Mouse (Mus musculus) neural tube, embryonic 11.5 days (tissue): Measurements from ENCODE around the gene Slc4a1. TPM values are rescaled to one million over a fixed set of nuclear protein-coding genes. Genes with fewer than 3 reads are reported as not detected.

Experiments
- ATAC-seq: fragments of 200-750 bp; cut with Nextera tagmentation; 2 replicates; pipeline ENCODE4 v1.8.0; 2017; ENCODE audit warnings: moderate number of reproducible peaks, mild to moderate bottlenecking, moderate TSS enrichment, moderate library complexity; ENCODE audit not compliant: insufficient read depth, low FRiP score, low TSS enrichment
- DNase-seq: peaks from one replicate; pipeline ENCODE4 v3.0.0-alpha.2; 2015; ENCODE audit warnings: low spot score
- H3K27ac ChIP-seq: fragments of 300-500 bp; sonication (generic); 2 replicates; pipeline ENCODE4 v1.5.1; 2014; ENCODE audit warnings: low read depth, mild to moderate bottlenecking, low read length
- H3K27me3 ChIP-seq: fragments of 300-500 bp; sonication (generic); 2 replicates; pipeline ENCODE4 v1.6.1; 2014; ENCODE audit warnings: mild to moderate bottlenecking, low read length, mixed read lengths; ENCODE audit not compliant: control insufficient read depth, insufficient read depth
- H3K36me3 ChIP-seq: fragments of 300-500 bp; sonication (generic); 2 replicates; pipeline ENCODE4 v1.6.1; 2014; ENCODE audit warnings: mild to moderate bottlenecking, low read length, moderate library complexity, mixed read lengths; ENCODE audit not compliant: control insufficient read depth, insufficient read depth
- H3K4me1 ChIP-seq: fragments of 300-500 bp; sonication (generic); 2 replicates; pipeline ENCODE4 v1.6.1; 2014; ENCODE audit warnings: low read length, mixed read lengths; ENCODE audit not compliant: control insufficient read depth, insufficient read depth
- H3K4me2 ChIP-seq: fragments of 300-500 bp; sonication (generic); 2 replicates; pipeline ENCODE4 v1.6.1; 2014; ENCODE audit warnings: low read depth, mild to moderate bottlenecking, moderate library complexity
- H3K4me3 ChIP-seq: fragments of 300-500 bp; sonication (generic); 2 replicates; pipeline ENCODE4 v1.5.1; 2014; ENCODE audit warnings: low read depth, low read length
- H3K9ac ChIP-seq: fragments of 300-500 bp; sonication (generic); 2 replicates; pipeline ENCODE4 v1.6.1; 2014; ENCODE audit warnings: mild to moderate bottlenecking, low read length
- H3K9me3 ChIP-seq: fragments of 300-500 bp; sonication (generic); 2 replicates; pipeline ENCODE4 v1.6.1; 2016; ENCODE audit warnings: low read length; ENCODE audit not compliant: control insufficient read depth
- WGBS: fragments of 180-500 bp; shearing (Covaris S2); extraction: QIAGEN DNeasy Blood & Tissue Kit; methylation state at CpG from one replicate; pipeline ENCODE4 v1.1.7; 2014; 5-methylcytosine and 5-hydroxymethylcytosine counted together
- polyA plus RNA-seq: library from polyadenylated mRNA; unstranded; fragments of >200 nt; fragmentation: Nextera tagmentation; extraction: Ambion mirVana; gene quantifications from 2 replicates; pipeline ENCODE4 v1.2.1, GENCODE M21; 2014

Gene Slc4a1
- polyA plus RNA-seq, 1 experiment from 2014 or later: 28.4 TPM

DNA sequence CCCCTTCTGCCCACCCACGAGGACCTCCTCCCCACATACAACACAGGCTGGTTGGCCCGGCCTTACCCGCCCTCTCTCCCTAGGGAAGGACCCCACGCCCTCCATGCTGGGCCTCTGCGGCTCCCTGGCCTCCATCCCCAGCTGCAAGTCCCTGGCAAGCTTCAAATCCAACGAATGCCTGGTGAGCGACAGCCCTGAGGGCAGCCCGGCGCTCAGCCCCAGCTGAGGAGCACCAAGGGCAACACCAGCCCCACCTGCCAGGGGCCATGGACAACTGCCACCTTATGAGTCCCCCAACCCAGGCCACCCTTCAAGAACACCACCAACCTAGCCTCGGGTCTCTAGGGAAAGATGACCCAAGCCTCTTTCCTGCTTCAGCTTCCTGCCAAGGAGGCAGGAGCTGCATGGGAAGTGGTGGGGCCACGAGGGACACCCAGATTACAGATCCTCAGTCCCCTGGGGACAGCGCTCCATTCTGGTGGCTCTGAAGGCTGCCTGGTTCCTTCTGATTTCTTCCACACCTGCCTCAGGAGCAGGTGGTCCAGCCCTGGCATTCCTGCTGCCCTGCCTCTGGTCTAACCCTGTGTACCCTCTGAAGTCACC, 36.0 kb upstream of the Slc4a1 start:
- H3K4me2 ChIP-seq: no peak overlapping the region
- H3K9me3 ChIP-seq: no peaks in the 10 kb centered on the region
- DNase-seq (no peak), ATAC-seq (peak; percentile 21; the same call in 1 of the 2 replicates)
- no peak overlapping the region for H3K9ac ChIP-seq
- 66% methylated on average over 12 of the region's 12 CpGs for WGBS
- H3K36me3 ChIP-seq: peaks cover 14% of the 10 kb centered on the region
- no peak overlapping the region for H3K27ac ChIP-seq
- no peak overlapping the region for H3K4me3 ChIP-seq
- H3K4me1 ChIP-seq: peaks cover 23% of the 10 kb centered on the region
- peaks cover 21% of the 10 kb centered on the region for H3K27me3 ChIP-seq

DNA sequence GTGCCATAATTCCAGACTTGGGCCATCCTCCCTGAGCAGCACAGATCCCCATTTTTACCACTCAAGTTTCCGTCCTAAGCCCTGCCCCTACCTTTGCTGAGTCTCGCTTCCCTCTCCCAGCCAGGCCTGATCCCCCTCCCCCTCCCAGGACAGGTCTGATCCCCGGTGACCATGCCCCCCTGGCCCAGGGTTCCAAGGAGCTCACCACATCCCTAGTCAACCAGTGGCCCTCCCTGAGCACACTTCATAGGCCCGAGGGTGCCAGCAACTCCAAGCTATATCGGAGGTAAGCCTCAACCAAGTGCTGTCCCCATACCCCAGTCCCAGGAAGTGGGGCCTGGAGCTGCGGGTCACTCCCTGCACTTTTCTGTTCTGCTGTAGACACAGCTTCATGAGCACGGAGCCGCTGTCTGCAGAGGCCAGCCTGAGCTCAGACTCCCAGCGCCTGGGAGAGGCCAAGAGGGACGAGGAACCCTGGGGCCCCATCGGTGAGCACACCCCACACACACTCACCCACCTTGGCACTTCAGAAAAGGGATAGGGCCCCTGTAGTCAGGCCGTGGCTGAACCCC, 34.6 kb upstream of the Slc4a1 start:
- 25% methylated on average over 12 of the region's 12 CpGs for WGBS
- ATAC-seq (no peak), DNase-seq (no peak)
- Histone ChIP-seq H3K9ac (no peak overlapping the region), H3K27ac (no peak overlapping the region), H3K4me3 (no peak overlapping the region), H3K4me2 (no peak overlapping the region), H3K9me3 (no peaks in the 10 kb centered on the region), H3K27me3 (peaks cover 21% of the 10 kb centered on the region), H3K36me3 (peaks cover 14% of the 10 kb centered on the region), H3K4me1 (peaks cover 21% of the 10 kb centered on the region)

GRCm38 (mm10) chr11:102399610-102400072, 33.6 kb upstream of the Slc4a1 start:
- ATAC-seq (no peak), DNase-seq (peak; percentile 21)
- peaks cover 14% of the 10 kb centered on the region for H3K36me3 ChIP-seq
- H3K4me1 ChIP-seq: peaks cover 26% of the 10 kb centered on the region
- H3K4me2 ChIP-seq: peak overlapping the region; percentile 21
- 1% methylated on average over 34 of the region's 34 CpGs for WGBS
- no peak overlapping the region for H3K27ac ChIP-seq
- H3K9ac ChIP-seq: no peak overlapping the region
- H3K9me3 ChIP-seq: no peaks in the 10 kb centered on the region
- peak overlapping the region; percentile 8; the same call in 1 of the 2 replicates for H3K4me3 ChIP-seq
- H3K27me3 ChIP-seq: peaks cover 21% of the 10 kb centered on the region

DNA sequence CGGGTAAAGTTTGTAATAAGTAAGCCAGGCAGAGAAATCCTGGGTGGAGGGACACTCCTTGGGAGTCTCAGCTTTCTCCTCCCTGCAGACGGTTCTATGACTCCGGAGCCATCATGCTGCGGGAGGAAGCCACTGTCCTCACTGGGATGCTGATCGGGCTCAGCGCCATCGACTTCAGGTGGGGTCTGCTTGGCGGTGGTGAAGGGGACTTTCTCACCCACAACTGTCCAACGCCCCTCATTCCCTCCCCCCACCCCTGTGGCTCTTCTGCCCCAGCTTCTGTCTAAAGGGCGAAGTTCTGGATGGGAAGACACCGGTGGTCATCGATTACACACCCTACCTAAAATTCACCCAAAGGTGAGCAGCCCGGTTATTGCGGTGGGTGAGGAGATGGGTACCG, 33.1 kb upstream of the Slc4a1 start:
- Histone ChIP-seq H3K36me3 (peaks cover 12% of the 10 kb centered on the region), H3K9ac (no peak overlapping the region), H3K4me1 (peaks cover 27% of the 10 kb centered on the region), H3K4me2 (no peak overlapping the region), H3K27me3 (peaks cover 21% of the 10 kb centered on the region), H3K27ac (no peak overlapping the region), H3K9me3 (no peaks in the 10 kb centered on the region), H3K4me3 (no peak overlapping the region)
- 17% methylated on average over 15 of the region's 15 CpGs for WGBS
- no peak for ATAC-seq
- no peak for DNase-seq

- Histone ChIP-seq H3K4me1 (peaks cover 31% of the 10 kb centered on the region), H3K4me3 (no peak overlapping the region), H3K9me3 (no peaks in the 10 kb centered on the region), H3K9ac (no peak overlapping the region), H3K4me2 (no peak overlapping the region), H3K36me3 (peaks cover 5% of the 10 kb centered on the region), H3K27me3 (peaks cover 21% of the 10 kb centered on the region), H3K27ac (no peak overlapping the region)
- ATAC-seq: no peak
- WGBS: 84% methylated on average over 20 of the region's 20 CpGs
- DNase-seq: no peak
These were observed 32.2 kb upstream of the Slc4a1 start for GRCm38 (mm10) chr11:102398007-102398825.

DNA sequence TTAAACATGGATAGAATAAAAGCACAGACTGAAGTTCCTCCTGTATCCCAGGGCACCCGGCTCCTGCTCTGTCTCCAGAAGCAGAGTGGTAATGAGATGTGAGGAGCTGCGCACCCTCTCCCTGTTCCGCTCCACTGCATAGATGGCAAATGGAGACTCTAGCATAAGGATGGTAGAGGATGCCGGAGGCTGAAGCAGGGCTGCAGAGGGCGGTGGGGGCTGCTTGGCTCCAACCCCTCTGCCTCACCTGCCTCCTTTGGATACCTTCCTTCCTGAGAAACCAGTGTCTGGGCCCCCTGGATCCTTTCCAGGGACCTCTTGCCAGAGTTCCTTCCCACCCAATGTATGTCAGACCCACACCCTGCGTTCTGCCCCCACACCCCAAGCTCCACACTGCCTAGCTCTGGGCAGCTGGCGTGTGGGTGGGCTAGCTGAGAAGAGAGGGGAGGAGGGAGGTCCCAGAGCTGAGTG, 30.7 kb upstream of the Slc4a1 start:
- peaks cover 3% of the 10 kb centered on the region; the same call in 1 of the 2 replicates for H3K36me3 ChIP-seq
- peak overlapping the region; percentile 85 for H3K4me2 ChIP-seq
- no peak overlapping the region for H3K9ac ChIP-seq
- 83% methylated on average over 7 of the region's 7 CpGs for WGBS
- peaks cover 21% of the 10 kb centered on the region for H3K27me3 ChIP-seq
- peak overlapping the region; percentile 10; the same call in 1 of the 2 replicates for H3K4me3 ChIP-seq
- H3K9me3 ChIP-seq: no peaks in the 10 kb centered on the region
- ATAC-seq (no peak), DNase-seq (no peak)
- peaks cover 25% of the 10 kb centered on the region for H3K4me1 ChIP-seq
- H3K27ac ChIP-seq: no peak overlapping the region

GRCm38 (mm10) chr11:102396263-102396662, 30.3 kb upstream of the Slc4a1 start:
- no peak for DNase-seq
- no peak for ATAC-seq
- peaks cover 3% of the 10 kb centered on the region; the same call in 1 of the 2 replicates for H3K36me3 ChIP-seq
- H3K4me3 ChIP-seq: peak overlapping the region; percentile 10; the same call in 1 of the 2 replicates
- H3K9me3 ChIP-seq: no peaks in the 10 kb centered on the region
- H3K27me3 ChIP-seq: peaks cover 21% of the 10 kb centered on the region
- no peak overlapping the region for H3K27ac ChIP-seq
- WGBS: 71% methylated on average over 6 of the region's 6 CpGs
- H3K4me2 ChIP-seq: peak overlapping the region; percentile 85
- H3K4me1 ChIP-seq: peaks cover 25% of the 10 kb centered on the region
- H3K9ac ChIP-seq: no peak overlapping the region

GRCm38 (mm10) chr11:102395250-102395649, 29.2 kb upstream of the Slc4a1 start:
- WGBS: 2% methylated on average over 5 of the region's 5 CpGs
- H3K9ac ChIP-seq: peak overlapping the region; percentile 43

More at GRCm38 (mm10) chr11:102395250-102395649, 29.2 kb upstream of the Slc4a1 start:
- peaks cover 17% of the 10 kb centered on the region for H3K27me3 ChIP-seq
- DNase-seq (peak; percentile 70), ATAC-seq (0 out of 2 replicates have a peak, but pooled peaks have one; percentile 31)
- peak overlapping the region; percentile 65 for H3K4me3 ChIP-seq
- H3K9me3 ChIP-seq: no peaks in the 10 kb centered on the region
- no peak overlapping the region for H3K27ac ChIP-seq
- H3K36me3 ChIP-seq: peaks cover 3% of the 10 kb centered on the region; the same call in 1 of the 2 replicates
- peaks cover 25% of the 10 kb centered on the region for H3K4me1 ChIP-seq
- H3K4me2 ChIP-seq: peak overlapping the region; percentile 85
